Mouse (Mus musculus) midbrain, embryonic 11.5 days (tissue): ENCODE measurements at regions not wholly inside any gene's neighbourhood (a gene's known extent, or its start where the extent isn't known, plus 50 kb on each side); places are given as distances from the start of the nearest gene placed in this dataset.

Experiments
- ATAC-seq: fragments of 200-750 bp; cut with Nextera tagmentation; 2 replicates; pipeline ENCODE4 v1.8.0; 2017; ENCODE audit warnings: moderate TSS enrichment, moderate library complexity; ENCODE audit not compliant: low FRiP score
- DNase-seq: peaks from one replicate; pipeline ENCODE4 v3.0.0; 2015; ENCODE audit warnings: low spot score; ENCODE audit errors: missing footprints
- H3K27ac ChIP-seq: fragments of 300-500 bp; sonication (generic); 2 replicates; pipeline ENCODE4 v1.5.1; 2014; ENCODE audit warnings: low read depth, low read length
- H3K27me3 ChIP-seq: fragments of 300-500 bp; sonication (generic); 2 replicates; pipeline ENCODE4 v1.6.1; 2014; ENCODE audit warnings: mild to moderate bottlenecking, low read length, moderate library complexity, mixed read lengths; ENCODE audit not compliant: control insufficient read depth, insufficient read depth
- H3K36me3 ChIP-seq: fragments of 300-500 bp; sonication (generic); 2 replicates; pipeline ENCODE4 v1.6.1; 2014; ENCODE audit warnings: mild to moderate bottlenecking, low read length, moderate library complexity, mixed read lengths; ENCODE audit not compliant: control insufficient read depth, insufficient read depth
- H3K4me1 ChIP-seq: fragments of 300-500 bp; sonication (generic); 2 replicates; pipeline ENCODE4 v1.6.1; 2014; ENCODE audit warnings: low read length; ENCODE audit not compliant: control insufficient read depth, insufficient read depth
- H3K4me2 ChIP-seq: fragments of 300-500 bp; sonication (generic); 2 replicates; pipeline ENCODE4 v1.6.1; 2014; ENCODE audit warnings: mild to moderate bottlenecking, moderate library complexity
- H3K4me3 ChIP-seq: fragments of 300-500 bp; sonication (generic); 2 replicates; pipeline ENCODE4 v1.5.1; 2014; ENCODE audit warnings: low read depth, low read length
- H3K9ac ChIP-seq: fragments of 300-500 bp; sonication (generic); 2 replicates; pipeline ENCODE4 v1.6.1; 2014; ENCODE audit warnings: low read length
- H3K9me3 ChIP-seq: fragments of 300-500 bp; sonication (generic); 2 replicates; pipeline ENCODE4 v1.6.1; 2016; ENCODE audit warnings: low read length; ENCODE audit not compliant: control insufficient read depth
- WGBS: fragments of 180-500 bp; shearing (Covaris S2); extraction: QIAGEN DNeasy Blood & Tissue Kit; methylation state at CpG from one replicate; pipeline ENCODE4 v1.1.7; 2014; 5-methylcytosine and 5-hydroxymethylcytosine counted together

DNA sequence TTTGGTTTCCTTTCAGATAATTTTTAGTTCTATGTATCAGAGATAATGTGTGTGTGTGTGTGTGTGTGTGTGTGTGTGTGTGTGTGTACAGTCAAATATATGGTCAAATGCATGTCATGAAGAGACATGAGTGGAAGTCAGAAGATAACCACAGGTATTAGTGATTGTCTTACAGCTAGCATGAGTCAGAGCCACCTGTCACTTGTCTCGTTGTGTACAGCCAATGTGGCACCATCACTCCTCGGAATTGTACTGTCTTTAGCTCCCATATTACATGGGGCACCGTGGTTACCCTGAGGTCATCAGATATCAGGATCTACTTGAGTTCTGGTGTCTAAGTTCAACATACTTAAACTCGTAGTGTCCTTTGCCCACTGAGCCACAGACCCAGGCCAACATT is 816.0 kb upstream of the Ctnnd2 start:
- Histone ChIP-seq H3K27ac (no peak overlapping the region), H3K4me1 (no peaks in the 10 kb centered on the region), H3K27me3 (no peaks in the 10 kb centered on the region), H3K9ac (no peak overlapping the region), H3K36me3 (no peaks in the 10 kb centered on the region), H3K9me3 (no peaks in the 10 kb centered on the region), H3K4me2 (no peak overlapping the region), H3K4me3 (no peak overlapping the region)
- ATAC-seq (no peak), DNase-seq (no peak)
- WGBS, result 89% methylated on average over 4 of the region's 4 CpGs

DNA sequence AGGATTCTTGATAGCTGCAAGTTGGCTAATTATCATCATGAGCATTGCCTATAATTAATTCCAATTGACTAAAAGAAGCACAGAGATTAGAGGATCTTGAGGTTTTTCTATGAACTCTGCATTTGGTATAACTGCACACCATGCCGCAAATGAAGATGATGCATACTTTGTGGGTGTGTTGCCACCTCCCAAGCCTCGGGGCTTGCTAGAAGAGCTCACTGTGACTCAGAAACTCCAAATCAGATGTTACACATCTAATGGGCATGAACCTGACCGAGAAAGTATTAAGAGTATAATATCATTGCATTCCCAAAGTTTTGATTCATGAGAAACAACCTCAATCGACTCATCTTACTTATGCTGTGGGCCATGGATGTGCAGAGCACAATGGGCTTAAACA is 772.5 kb upstream of the Ctnnd2 start:
- ATAC-seq (no peak), DNase-seq (no peak)
- Histone ChIP-seq H3K9me3 (no peaks in the 10 kb centered on the region), H3K4me1 (no peaks in the 10 kb centered on the region), H3K9ac (no peak overlapping the region), H3K27me3 (no peaks in the 10 kb centered on the region), H3K4me3 (no peak overlapping the region), H3K36me3 (no peaks in the 10 kb centered on the region), H3K27ac (no peak overlapping the region), H3K4me2 (no peak overlapping the region)
- 89% methylated on average over 4 of the region's 4 CpGs for WGBS

DNA sequence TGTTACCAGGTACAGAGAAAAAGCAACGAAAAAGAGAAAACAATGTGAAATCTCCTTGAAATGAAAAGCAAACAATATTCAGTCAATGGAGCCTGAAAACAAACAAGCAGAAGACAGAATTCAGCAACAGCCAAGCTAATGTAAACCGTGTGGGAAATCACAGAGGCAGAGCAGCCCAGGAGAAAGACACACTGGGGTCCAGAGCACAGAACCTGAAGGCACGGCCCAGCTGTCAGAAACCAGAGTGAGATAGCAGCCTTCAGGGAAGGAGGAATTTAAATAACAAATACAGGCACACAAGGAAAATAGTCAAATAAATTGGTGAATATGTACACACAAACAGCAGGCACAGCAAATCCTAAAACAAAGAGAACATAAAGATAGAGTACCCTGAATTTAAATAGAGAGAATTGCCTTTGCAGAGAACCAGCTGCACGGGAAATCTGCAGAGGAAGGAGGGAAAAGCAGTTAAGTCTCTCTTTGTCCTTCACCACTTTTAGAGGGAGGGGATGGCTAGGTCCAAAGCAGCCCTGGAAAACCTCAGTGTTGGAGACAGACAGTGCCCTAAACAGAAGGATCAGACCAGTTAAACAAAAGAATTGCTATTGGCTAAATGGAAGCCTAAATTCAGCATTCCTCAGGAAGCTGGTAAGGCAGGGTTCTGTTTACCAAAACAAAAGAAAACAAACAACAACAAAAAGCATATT is 739.2 kb upstream of the Ctnnd2 start:
- DNase-seq, result no peak
- H3K9me3 ChIP-seq, result no peaks in the 10 kb centered on the region
- H3K36me3 ChIP-seq, result no peaks in the 10 kb centered on the region
- H3K9ac ChIP-seq, result no peak overlapping the region
- no peak overlapping the region for H3K27ac ChIP-seq
- ATAC-seq, result peak; percentile 83
- H3K4me2 ChIP-seq, result no peak overlapping the region
- H3K4me3 ChIP-seq, result no peak overlapping the region
- H3K4me1 ChIP-seq, result peaks cover 5% of the 10 kb centered on the region; the same call in 1 of the 2 replicates
- no peaks in the 10 kb centered on the region for H3K27me3 ChIP-seq
- 10% methylated on average over 4 of the region's 4 CpGs for WGBS

DNA sequence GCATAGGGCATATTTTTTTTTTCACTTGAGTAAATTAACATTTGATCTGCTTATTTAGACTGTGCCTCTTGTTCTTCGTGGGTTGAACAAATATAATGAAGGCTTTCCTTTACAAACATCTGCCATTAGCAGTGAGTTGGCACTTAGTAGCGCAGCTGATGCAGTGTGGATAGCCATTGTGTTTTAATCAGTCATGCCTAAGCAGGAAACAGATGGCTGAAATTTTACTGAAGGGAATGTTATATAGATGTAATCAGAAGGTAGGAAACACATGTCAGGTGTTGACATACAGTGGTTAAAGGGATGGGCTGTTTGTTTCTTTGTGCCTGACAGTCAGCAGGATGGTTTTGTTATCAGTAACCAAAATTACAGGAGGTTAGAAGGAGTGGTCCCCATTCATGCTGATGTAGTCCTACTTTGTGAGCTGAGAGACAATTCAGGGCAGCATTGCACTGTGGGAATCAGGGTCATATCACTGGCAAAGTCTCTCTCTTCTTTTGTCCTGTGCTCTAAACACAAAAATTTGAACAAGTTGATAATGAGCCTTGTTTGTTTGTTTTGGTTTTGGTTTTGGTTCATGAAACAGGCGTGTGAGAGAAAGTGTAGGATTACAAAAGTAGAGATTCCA is 734.6 kb upstream of the Ctnnd2 start:
- Histone ChIP-seq H3K4me3 (no peak overlapping the region), H3K9ac (no peak overlapping the region), H3K4me2 (no peak overlapping the region), H3K36me3 (no peaks in the 10 kb centered on the region), H3K27me3 (no peaks in the 10 kb centered on the region), H3K4me1 (peaks cover 5% of the 10 kb centered on the region; the same call in 1 of the 2 replicates), H3K27ac (no peak overlapping the region), H3K9me3 (no peaks in the 10 kb centered on the region)
- peak; percentile 52 for ATAC-seq
- DNase-seq, result no peak
- 61% methylated on average over 3 of the region's 3 CpGs for WGBS

DNA sequence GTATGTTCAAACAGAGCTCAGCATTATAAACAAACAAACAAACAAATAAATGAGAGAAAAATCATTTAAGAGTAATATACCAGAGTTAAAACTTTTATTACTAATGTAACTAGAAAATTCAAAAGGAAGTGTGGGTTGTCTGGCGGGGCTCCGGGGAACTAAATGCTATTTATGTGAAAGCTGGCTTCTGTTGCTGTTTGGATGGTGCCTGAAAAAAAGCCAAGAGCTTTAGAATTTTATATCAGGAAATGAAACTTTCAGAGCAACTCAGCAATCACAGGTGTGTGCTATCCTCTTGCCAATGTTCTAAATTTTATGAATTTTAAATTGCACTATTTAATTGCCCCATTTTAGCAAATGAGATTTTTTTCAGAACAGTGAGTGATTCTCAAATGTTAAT is 724.5 kb upstream of the Ctnnd2 start:
- 91% methylated on average over 2 of the region's 2 CpGs for WGBS
- H3K4me1 ChIP-seq, result no peaks in the 10 kb centered on the region
- no peaks in the 10 kb centered on the region for H3K9me3 ChIP-seq
- H3K27ac ChIP-seq, result no peak overlapping the region
- H3K4me3 ChIP-seq, result no peak overlapping the region
- H3K9ac ChIP-seq, result no peak overlapping the region
- no peaks in the 10 kb centered on the region for H3K36me3 ChIP-seq
- DNase-seq (no peak), ATAC-seq (no peak)
- no peak overlapping the region for H3K4me2 ChIP-seq
- H3K27me3 ChIP-seq, result no peaks in the 10 kb centered on the region

DNA sequence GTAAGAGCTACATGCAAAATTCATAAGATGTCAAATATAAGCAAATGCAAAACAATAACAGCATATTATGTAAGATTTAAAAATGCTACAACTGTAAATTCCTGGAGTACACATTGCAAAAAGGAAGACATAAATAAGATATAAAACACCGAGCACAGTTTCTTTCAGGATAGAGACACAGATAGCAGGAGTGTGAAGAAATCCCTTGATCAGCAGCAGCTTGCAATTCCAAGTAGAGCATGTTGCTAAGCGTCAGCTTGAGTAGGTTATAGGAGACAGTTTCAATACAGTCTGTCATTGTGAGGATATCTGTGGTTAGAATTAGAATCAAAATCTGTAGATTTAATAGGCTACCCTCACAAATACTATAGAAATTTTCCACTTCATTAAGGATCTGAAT is 687.3 kb upstream of the Ctnnd2 start:
- WGBS, result 77% methylated on average over 2 of the region's 2 CpGs
- ATAC-seq, result no peak

DNA sequence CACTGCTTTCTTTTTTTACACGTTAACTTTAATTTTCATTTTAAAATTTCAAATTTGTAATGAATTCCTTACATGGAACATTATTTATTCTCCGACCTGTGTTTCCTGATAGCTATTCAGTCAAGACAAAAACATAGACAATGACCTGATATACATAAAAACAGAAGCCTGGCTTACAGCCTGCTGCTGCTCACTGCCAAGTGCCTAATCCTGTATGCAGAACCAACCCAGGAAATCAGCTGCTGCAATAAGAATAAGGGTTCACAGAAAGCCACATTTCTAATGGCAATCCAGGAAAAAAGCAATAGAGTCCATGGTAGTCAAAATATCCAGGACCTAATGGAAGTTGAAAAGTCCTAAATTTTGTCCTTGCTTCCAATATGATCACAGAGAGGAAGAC is 642.4 kb upstream of the Ctnnd2 start:
- no peak overlapping the region for H3K4me2 ChIP-seq
- no peak overlapping the region for H3K27ac ChIP-seq
- WGBS, result 47% methylated on average over 2 of the region's 2 CpGs
- no peaks in the 10 kb centered on the region for H3K27me3 ChIP-seq
- H3K4me1 ChIP-seq, result no peaks in the 10 kb centered on the region
- no peak overlapping the region for H3K4me3 ChIP-seq
- H3K9me3 ChIP-seq, result no peaks in the 10 kb centered on the region
- DNase-seq (no peak), ATAC-seq (no peak)
- H3K36me3 ChIP-seq, result no peaks in the 10 kb centered on the region
- no peak overlapping the region for H3K9ac ChIP-seq

More for the DNA sequence above, 687.3 kb upstream of the Ctnnd2 start:
- H3K9ac ChIP-seq, result no peak overlapping the region
- no peak for DNase-seq
- no peaks in the 10 kb centered on the region for H3K9me3 ChIP-seq
- no peaks in the 10 kb centered on the region for H3K4me1 ChIP-seq
- no peak overlapping the region for H3K4me2 ChIP-seq
- no peak overlapping the region for H3K4me3 ChIP-seq
- no peak overlapping the region for H3K27ac ChIP-seq
- H3K27me3 ChIP-seq, result no peaks in the 10 kb centered on the region
- no peaks in the 10 kb centered on the region for H3K36me3 ChIP-seq

DNA sequence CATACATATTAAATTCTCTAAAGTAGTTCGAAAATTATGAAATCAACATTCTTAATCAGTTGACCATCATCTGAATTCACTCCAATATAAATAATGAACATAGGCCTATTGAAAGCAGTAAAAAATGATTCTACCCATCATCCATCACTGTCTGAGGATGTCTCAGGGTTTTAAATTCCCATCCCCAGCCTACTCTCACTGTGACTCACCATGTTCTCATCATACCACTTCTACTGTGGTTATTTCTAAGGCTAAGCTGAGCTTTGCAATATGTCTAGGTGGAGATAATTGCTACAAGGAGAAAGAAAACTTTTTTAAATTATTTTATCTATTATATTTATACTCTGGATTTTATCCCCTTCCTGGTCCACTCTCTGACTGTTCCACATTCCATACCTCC is 604.0 kb upstream of the Ctnnd2 start:
- H3K4me2 ChIP-seq, result no peak overlapping the region

More for the DNA sequence above, 604.0 kb upstream of the Ctnnd2 start:
- no peaks in the 10 kb centered on the region for H3K4me1 ChIP-seq
- H3K27ac ChIP-seq, result no peak overlapping the region
- DNase-seq (no peak), ATAC-seq (no peak)
- H3K9me3 ChIP-seq, result no peaks in the 10 kb centered on the region
- H3K36me3 ChIP-seq, result no peaks in the 10 kb centered on the region
- no peak overlapping the region for H3K9ac ChIP-seq
- no peaks in the 10 kb centered on the region for H3K27me3 ChIP-seq
- H3K4me3 ChIP-seq, result no peak overlapping the region
- 83% methylated on average over 1 of the region's 1 CpGs for WGBS
